32 mouse cellular contexts compared by ENCODE assay signal in genomic region chr5:120870782-120871181, GRCm38 (mm10). TPM values are rescaled to one million over a fixed set of nuclear protein-coding genes. Genes with fewer than 3 reads are reported as not detected.
A peak's percentile ranks its signal among the peaks of the same experiment; 100 is the strongest.
DNase-seq lines count a peak whose midpoint lies in the region; ATAC-seq and TF ChIP-seq lines count a peak whose summit lies in the region.
"Had no signal": no experiment of that assay in that cellular context is flagged by ENCODE, and none has a peak within 500 bp of the region (broad histone marks: within the 10 kb centered on the region; RNA-seq: fewer than 3 reads in every experiment).

No protein-coding gene starts in this region.

- no peak overlapping the region for H3K4me2 ChIP-seq in kidney, postnatal 0 days (ENCODE audit: low read length)
- H3K4me2 ChIP-seq: heart, embryonic 15.5 days; hindbrain, embryonic 13.5 days; liver, embryonic 12.5 days; midbrain, embryonic 13.5 days had no signal

- no peaks in the 10 kb centered on the region for H3K9me3 ChIP-seq in kidney, postnatal 0 days (replicated peaks; ENCODE audit: low read length)
- H3K9me3 ChIP-seq: heart, embryonic 15.5 days; hindbrain, embryonic 13.5 days; liver, embryonic 12.5 days; megakaryocyte, embryonic 14.5 days; midbrain, embryonic 13.5 days had no signal

- H3K27ac ChIP-seq in kidney, postnatal 0 days, result no peak overlapping the region
- H3K27ac ChIP-seq: heart, embryonic 15.5 days; hindbrain, embryonic 13.5 days; liver, embryonic 12.5 days; midbrain, embryonic 13.5 days had no signal

- 37% methylated on average over 7 of the region's 7 CpGs for whole genome bisulfite sequencing in kidney, postnatal 0 days

- H3K4me1 ChIP-seq in kidney, postnatal 0 days (replicated peaks; ENCODE audit: insufficient read depth, low read length), result no peaks in the 10 kb centered on the region
- H3K4me1 ChIP-seq: heart, embryonic 15.5 days; hindbrain, embryonic 13.5 days; liver, embryonic 12.5 days; megakaryocyte, embryonic 14.5 days had no signal

- peak; percentile 3 to 13 for DNase-seq in frontal cortex, postnatal 36 days (ENCODE audit: low spot score in 2 of 2)
- DNase-seq in frontal cortex, postnatal 10 days (ENCODE audit: low spot score in 2 of 2), result no peak
- DNase-seq in kidney, postnatal 0 days (ENCODE audit: low spot score), result peak; percentile 40
- no peak for DNase-seq in kidney, postnatal 4 days
- DNase-seq in right cerebral cortex, adult 18-20 months, result peak; percentile 5
- no peak for DNase-seq in right cerebral cortex, postnatal 36 days (ENCODE audit: low spot score in 2 of 2)
- no peak for DNase-seq in layer of hippocampus, adult 9-10 months (ENCODE audit: low spot score)
- DNase-seq: adrenal gland, postnatal 14 days; cerebellum, adult 18-20 months; gastrocnemius, postnatal 10 days; kidney, adult 9 months; layer of hippocampus, adult 9-11 months; left cerebral cortex, postnatal 4 days; liver, postnatal 0 days; lung, postnatal 4 days had no signal

- peak; percentile 36; the same call in 1 of the 2 replicates for ATAC-seq in kidney, postnatal 0 days (replicated peaks; ENCODE audit: low FRiP score, low read depth)
- ATAC-seq: forebrain, embryonic 14.5 days; intestine, embryonic 16.5 days; liver, embryonic 12.5 days; liver, postnatal 0 days; midbrain, embryonic 13.5 days; Patski had no signal

- no peaks in the 10 kb centered on the region for H3K36me3 ChIP-seq in kidney, postnatal 0 days (ENCODE audit: insufficient read depth, low read length)
- H3K36me3 ChIP-seq: heart, embryonic 15.5 days; hindbrain, embryonic 13.5 days; liver, embryonic 12.5 days; midbrain, embryonic 13.5 days had no signal

- no peak for TF ChIP-seq CTCF in kidney, postnatal 0 days (IDR thresholded peaks at IDR 0.05; ENCODE audit: low read depth)

- no peak overlapping the region for H3K4me3 ChIP-seq in kidney, postnatal 0 days (replicated peaks; ENCODE audit: low read depth, low read length)
- H3K4me3 ChIP-seq: heart, embryonic 15.5 days; hindbrain, embryonic 13.5 days; liver, embryonic 12.5 days; megakaryocyte, embryonic 14.5 days; midbrain, embryonic 13.5 days had no signal

- H3K9ac ChIP-seq in kidney, postnatal 0 days (ENCODE audit: low read depth, low read length), result no peak overlapping the region
- H3K9ac ChIP-seq: heart, embryonic 15.5 days; hindbrain, embryonic 13.5 days; liver, embryonic 12.5 days; liver, postnatal 0 days; midbrain, embryonic 13.5 days had no signal

- H3K27me3 ChIP-seq in kidney, postnatal 0 days (ENCODE audit: insufficient read depth, low read length), result no peaks in the 10 kb centered on the region
- H3K27me3 ChIP-seq: heart, embryonic 15.5 days; liver, embryonic 12.5 days; midbrain, embryonic 13.5 days; Patski had no signal

RNA-seq across cellular contexts. Expression of gene Oas1h, which starts 9.6 kb away (rescaled TPM):
- polyA plus RNA-seq in kidney, postnatal 0 days (2015; fragmentation: Nextera tagmentation; extraction: Ambion mirVana), result 0.07 TPM in 1 of 2 replicates, not detected in the other
- polyA plus RNA-seq: cortical plate, adult 2 months; forebrain, embryonic 14.5 days; frontal cortex, adult 2 months; gonadal fat pad, adult 2 months; heart, embryonic 15.5 days; hindbrain, embryonic 13.5 days; intestine, embryonic 16.5 days; large intestine, adult 2 months; limb, embryonic 14.5 days; liver, embryonic 12.5 days; liver, postnatal 0 days; lung, embryonic 16.5 days; midbrain, embryonic 13.5 days; neural tube, embryonic 11.5 days; Patski; small intestine, adult 2 months; stomach, embryonic 14.5 days had no signal

RNA-seq across cellular contexts. Expression of gene Oas1g, which starts 16.6 kb away (rescaled TPM):
- 1.6 and 1.8 TPM in 2 replicates for polyA plus RNA-seq in kidney, postnatal 0 days (2015; fragmentation: Nextera tagmentation; extraction: Ambion mirVana)
- polyA plus RNA-seq: forebrain, embryonic 14.5 days; neural tube, embryonic 11.5 days had no signal

RNA-seq across cellular contexts. Expression of gene Oas1f, which starts 23.6 kb away (rescaled TPM):
- polyA plus RNA-seq in kidney, postnatal 0 days (2015; fragmentation: Nextera tagmentation; extraction: Ambion mirVana), result 0.12 and 0.27 TPM in 2 replicates
- polyA plus RNA-seq: cortical plate, adult 2 months; forebrain, embryonic 14.5 days; frontal cortex, adult 2 months; gonadal fat pad, adult 2 months; heart, embryonic 15.5 days; hindbrain, embryonic 13.5 days; limb, embryonic 14.5 days; liver, embryonic 12.5 days; liver, postnatal 0 days; lung, embryonic 16.5 days; midbrain, embryonic 13.5 days; neural tube, embryonic 11.5 days; Patski had no signal

RNA-seq across cellular contexts. Expression of gene Oas1a, which starts 36.5 kb away (rescaled TPM):
- polyA plus RNA-seq in kidney, postnatal 0 days (2015; fragmentation: Nextera tagmentation; extraction: Ambion mirVana), result 5.4 and 7.9 TPM in 2 replicates

RNA-seq across cellular contexts. Expression of gene Oas1d, which starts 43.6 kb away (rescaled TPM):
- polyA plus RNA-seq in kidney, postnatal 0 days (2015; fragmentation: Nextera tagmentation; extraction: Ambion mirVana), result not detected in 2 replicates
- polyA plus RNA-seq: cortical plate, adult 2 months; gonadal fat pad, adult 2 months; heart, embryonic 15.5 days; hindbrain, embryonic 13.5 days; intestine, embryonic 16.5 days; limb, embryonic 14.5 days; liver, embryonic 12.5 days; liver, postnatal 0 days; lung, embryonic 16.5 days; midbrain, embryonic 13.5 days; neural tube, embryonic 11.5 days; Patski; stomach, embryonic 14.5 days had no signal

Comparison
In these comparisons a context has a peak if more than half of its experiments do, and no peak if none do; other contexts are left out.
1. DNase-seq: peak in frontal cortex, postnatal 36 days (2 of 2), kidney, postnatal 0 days (single experiment) and right cerebral cortex, adult 18-20 months (single experiment); none in frontal cortex, postnatal 10 days (0 of 2), kidney, postnatal 4 days (0 of 2), right cerebral cortex, postnatal 36 days (0 of 2) and layer of hippocampus, adult 9-10 months (single experiment).